Mouse (Mus musculus) lung, embryonic 14.5 days (tissue): Measurements from ENCODE around the gene Med10. TPM values are rescaled to one million over a fixed set of nuclear protein-coding genes. Genes with fewer than 3 reads are reported as not detected.
A peak's percentile ranks its signal among the peaks of the same experiment; 100 is the strongest.

ENCODE experiments used
- ATAC-seq: fragments of 200-750 bp; cut with Nextera tagmentation; 2 replicates; pipeline ENCODE4 v1.8.0; 2017; ENCODE audit warnings: mild to moderate bottlenecking, moderate TSS enrichment, moderate library complexity; ENCODE audit not compliant: insufficient read depth
- DNase-seq: peaks from one replicate; pipeline ENCODE4 v3.0.0-alpha.2; 2015
- H3K27ac ChIP-seq: fragments of 300-500 bp; sonication (generic); 2 replicates; pipeline ENCODE4 v1.5.1; 2014; ENCODE audit warnings: low read depth, mild to moderate bottlenecking, moderate library complexity
- H3K27me3 ChIP-seq: fragments of 300-500 bp; sonication (generic); 2 replicates; pipeline ENCODE4 v1.6.1; 2014; ENCODE audit warnings: low read length, control low read depth; ENCODE audit not compliant: insufficient read depth
- H3K36me3 ChIP-seq: fragments of 300-500 bp; sonication (generic); 2 replicates; pipeline ENCODE4 v1.6.1; 2014; ENCODE audit warnings: control low read depth; ENCODE audit not compliant: insufficient read depth
- H3K4me1 ChIP-seq: fragments of 300-500 bp; sonication (generic); 2 replicates; pipeline ENCODE4 v1.6.1; 2014; ENCODE audit warnings: antibody characterized with exemption, control low read depth; ENCODE audit not compliant: insufficient read depth
- H3K4me2 ChIP-seq: fragments of 300-500 bp; sonication (generic); 2 replicates; pipeline ENCODE4 v1.6.1; 2014; ENCODE audit warnings: mild to moderate bottlenecking
- H3K4me3 ChIP-seq: fragments of 300-500 bp; sonication (generic); 2 replicates; pipeline ENCODE4 v1.5.1; 2014; ENCODE audit warnings: low read depth, low read length
- H3K9ac ChIP-seq: fragments of 300-500 bp; sonication (generic); 2 replicates; pipeline ENCODE4 v1.6.1; 2014
- H3K9me3 ChIP-seq: fragments of 300-500 bp; sonication (generic); 2 replicates; pipeline ENCODE4 v1.6.1; 2016; ENCODE audit warnings: low read depth, low read length, control low read depth
- CTCF ChIP-seq: IDR thresholded peaks from 2 replicates; pipeline ENCODE4 v1.5.1; 2016; ENCODE audit warnings: antibody characterized with exemption, low read depth
- WGBS: fragments of 180-500 bp; shearing (Covaris S2); extraction: QIAGEN DNeasy Blood & Tissue Kit; methylation state at CpG from one replicate; pipeline ENCODE4 v1.1.7; 2014; 5-methylcytosine and 5-hydroxymethylcytosine counted together
- polyA plus RNA-seq: library from polyadenylated mRNA; unstranded; fragments of >200 nt; fragmentation: Nextera tagmentation; extraction: Ambion mirVana; gene quantifications from 2 replicates; pipeline ENCODE4 v1.2.1, GENCODE M21; 2014

Gene Med10
- polyA plus RNA-seq, 1 experiment from 2014 or later = 143 TPM

- ATAC-seq = no peak
- no peak overlapping the region for H3K27ac ChIP-seq
- DNase-seq = no peak
- no peaks in the 10 kb centered on the region for H3K36me3 ChIP-seq
- TF ChIP-seq CTCF = no peak
- H3K4me1 ChIP-seq = no peaks in the 10 kb centered on the region
- H3K9ac ChIP-seq = no peak overlapping the region
- H3K4me3 ChIP-seq = no peak overlapping the region
- WGBS = 73% methylated on average over 4 of the region's 4 CpGs
- H3K9me3 ChIP-seq = no peaks in the 10 kb centered on the region
- H3K4me2 ChIP-seq = no peak overlapping the region
- H3K27me3 ChIP-seq = no peaks in the 10 kb centered on the region
These were observed 29.8 kb upstream of the Med10 start for GRCm38 (mm10) chr13:69772358-69772757.

- ATAC-seq (no peak), DNase-seq (no peak)
- Histone ChIP-seq H3K4me3 (no peak overlapping the region), H3K9me3 (no peaks in the 10 kb centered on the region), H3K27ac (no peak overlapping the region), H3K4me2 (no peak overlapping the region), H3K27me3 (no peaks in the 10 kb centered on the region), H3K9ac (no peak overlapping the region), H3K36me3 (no peaks in the 10 kb centered on the region), H3K4me1 (no peaks in the 10 kb centered on the region)
- no peak for TF ChIP-seq CTCF
- WGBS = 89% methylated on average over 19 of the region's 19 CpGs
These were observed 24.0 kb upstream of the Med10 start for GRCm38 (mm10) chr13:69778221-69778620.

GRCm38 (mm10) chr13:69788704-69789103 lies 13.5 kb upstream of the Med10 start:
- TF ChIP-seq CTCF = no peak
- H3K9me3 ChIP-seq = no peaks in the 10 kb centered on the region
- ATAC-seq (no peak), DNase-seq (no peak)
- H3K4me3 ChIP-seq = no peak overlapping the region
- H3K9ac ChIP-seq = no peak overlapping the region
- H3K4me1 ChIP-seq = no peaks in the 10 kb centered on the region
- no peak overlapping the region for H3K27ac ChIP-seq
- H3K36me3 ChIP-seq = no peaks in the 10 kb centered on the region
- 81% methylated on average over 5 of the region's 5 CpGs for WGBS
- H3K27me3 ChIP-seq = no peaks in the 10 kb centered on the region
- H3K4me2 ChIP-seq = no peak overlapping the region

GRCm38 (mm10) chr13:69791814-69792213 lies 10.4 kb upstream of the Med10 start:
- H3K9ac ChIP-seq = no peak overlapping the region
- DNase-seq = no peak
- H3K27me3 ChIP-seq = no peaks in the 10 kb centered on the region
- H3K4me3 ChIP-seq = no peak overlapping the region
- no peaks in the 10 kb centered on the region for H3K9me3 ChIP-seq
- WGBS = 90% methylated on average over 1 of the region's 1 CpGs
- no peaks in the 10 kb centered on the region for H3K4me1 ChIP-seq
- H3K36me3 ChIP-seq = no peaks in the 10 kb centered on the region
- no peak overlapping the region for H3K4me2 ChIP-seq
- H3K27ac ChIP-seq = no peak overlapping the region
- TF ChIP-seq CTCF = no peak
- ATAC-seq = no peak

- Histone ChIP-seq H3K27me3 (no peaks in the 10 kb centered on the region), H3K4me2 (no peak overlapping the region), H3K4me3 (no peak overlapping the region), H3K27ac (no peak overlapping the region), H3K9ac (no peak overlapping the region), H3K9me3 (no peaks in the 10 kb centered on the region), H3K4me1 (no peaks in the 10 kb centered on the region), H3K36me3 (no peaks in the 10 kb centered on the region)
- 58% methylated on average over 12 of the region's 12 CpGs for WGBS
- DNase-seq = peak; percentile 2
- no peak for ATAC-seq
- no peak for TF ChIP-seq CTCF
These were observed 9.6 kb upstream of the Med10 start for GRCm38 (mm10) chr13:69792541-69793009.

GRCm38 (mm10) chr13:69794808-69795207 lies 7.4 kb upstream of the Med10 start:
- 52% methylated on average over 7 of the region's 7 CpGs for whole genome bisulfite sequencing
- Histone ChIP-seq H3K9me3 (no peaks in the 10 kb centered on the region), H3K4me3 (no peak overlapping the region), H3K27me3 (no peaks in the 10 kb centered on the region), H3K4me1 (no peaks in the 10 kb centered on the region), H3K27ac (no peak overlapping the region), H3K36me3 (no peaks in the 10 kb centered on the region), H3K9ac (no peak overlapping the region), H3K4me2 (no peak overlapping the region)
- no peak for TF ChIP-seq CTCF
- ATAC-seq (no peak), DNase-seq (no peak)

- peak; percentile 92 for DNase-seq
- peaks cover 30% of the 10 kb centered on the region for H3K36me3 ChIP-seq
- H3K4me3 ChIP-seq = peak overlapping the region; percentile 94
- H3K4me2 ChIP-seq = peak overlapping the region; percentile 96
- under 1% methylated on average over 48 of the region's 55 CpGs for WGBS
- no peaks in the 10 kb centered on the region for H3K9me3 ChIP-seq
- peak; percentile 98 for ATAC-seq
- peak overlapping the region; percentile 76 for H3K9ac ChIP-seq
- TF ChIP-seq CTCF = no peak
- H3K4me1 ChIP-seq = peaks cover 8% of the 10 kb centered on the region
- peak overlapping the region; percentile 54; the same call in 1 of the 2 replicates for H3K27ac ChIP-seq
- no peaks in the 10 kb centered on the region for H3K27me3 ChIP-seq
These were observed 7.8 kb downstream of the Med10 start for GRCm38 (mm10) chr13:69809681-69810611.
